Mouse (Mus musculus) intestine, embryonic 14.5 days (tissue): ENCODE results near the gene Qdpr. TPM values are rescaled to one million over a fixed set of nuclear protein-coding genes. Genes with fewer than 3 reads are reported as not detected.

Source experiments
- ATAC-seq: fragments of 200-750 bp; cut with Nextera tagmentation; replicated peaks from 2 replicates; pipeline ENCODE4 v1.8.0; 2017; ENCODE audit warnings: low read depth, moderate number of reproducible peaks, moderate TSS enrichment, moderate library complexity; ENCODE audit not compliant: low FRiP score, low TSS enrichment
- DNase-seq: peaks from one replicate; pipeline ENCODE4 v3.0.0-alpha.2; 2018; ENCODE audit warnings: low spot score
- H3K27ac ChIP-seq: fragments of 300-500 bp; sonication (generic); 2 replicates; pipeline ENCODE4 v1.5.1; 2014; ENCODE audit warnings: low read depth, mild to moderate bottlenecking, control low read depth
- H3K27me3 ChIP-seq: fragments of 300-500 bp; sonication (generic); replicated peaks from 2 replicates; pipeline ENCODE4 v1.6.1; 2014; ENCODE audit warnings: low read length, control low read depth; ENCODE audit not compliant: control insufficient read depth, insufficient read depth
- H3K36me3 ChIP-seq: fragments of 300-500 bp; sonication (generic); 2 replicates; pipeline ENCODE4 v1.6.1; 2014; ENCODE audit warnings: low read length, control low read depth; ENCODE audit not compliant: control insufficient read depth, insufficient read depth
- H3K4me1 ChIP-seq: fragments of 300-500 bp; sonication (generic); replicated peaks from 2 replicates; pipeline ENCODE4 v1.6.1; 2014; ENCODE audit warnings: low read length, control low read depth, mixed read lengths; ENCODE audit not compliant: control insufficient read depth, insufficient read depth
- H3K4me2 ChIP-seq: fragments of 300-500 bp; sonication (generic); 2 replicates; pipeline ENCODE4 v1.6.1; 2014; ENCODE audit warnings: low read length
- H3K4me3 ChIP-seq: fragments of 300-500 bp; sonication (generic); 2 replicates; pipeline ENCODE4 v1.5.1; 2014; ENCODE audit warnings: low read depth, low read length, control low read depth, mixed read lengths
- H3K9ac ChIP-seq: fragments of 300-500 bp; sonication (generic); 2 replicates; pipeline ENCODE4 v1.6.1; 2014; ENCODE audit warnings: mild to moderate bottlenecking, low read length
- H3K9me3 ChIP-seq: fragments of 300-500 bp; sonication (generic); 2 replicates; pipeline ENCODE4 v1.6.1; 2016; ENCODE audit warnings: low read length, control low read depth; ENCODE audit not compliant: control insufficient read depth
- WGBS: fragments of 180-500 bp; shearing (Covaris S2); extraction: QIAGEN DNeasy Blood & Tissue Kit; methylation state at CpG from one replicate; pipeline ENCODE4 v1.1.7; 2014; 5-methylcytosine and 5-hydroxymethylcytosine counted together
- polyA plus RNA-seq: library from polyadenylated mRNA; unstranded; fragments of >200 nt; fragmentation: Nextera tagmentation; extraction: Ambion mirVana; gene quantifications from 2 replicates; pipeline ENCODE4 v1.2.1, GENCODE M21; 2014

Gene Qdpr
- polyA plus RNA-seq, 1 experiment from 2014 or later: 162 TPM

GRCm38 (mm10) chr5:45474758-45475157 lies 24.7 kb upstream of the Qdpr start:
- Histone ChIP-seq H3K9ac (no peak overlapping the region), H3K4me3 (no peak overlapping the region), H3K27ac (no peak overlapping the region), H3K4me1 (no peaks in the 10 kb centered on the region), H3K27me3 (no peaks in the 10 kb centered on the region), H3K9me3 (no peaks in the 10 kb centered on the region), H3K4me2 (no peak overlapping the region), H3K36me3 (no peaks in the 10 kb centered on the region)
- 79% methylated on average over 3 of the region's 4 CpGs for WGBS
- ATAC-seq (no peak), DNase-seq (no peak)

- H3K27me3 ChIP-seq: no peaks in the 10 kb centered on the region
- H3K27ac ChIP-seq: no peak overlapping the region
- no peak overlapping the region for H3K4me3 ChIP-seq
- no peaks in the 10 kb centered on the region for H3K4me1 ChIP-seq
- H3K9me3 ChIP-seq: no peaks in the 10 kb centered on the region
- H3K4me2 ChIP-seq: no peak overlapping the region
- 0 out of 2 replicates have a peak, but pooled peaks have one; percentile 40 for ATAC-seq
- H3K9ac ChIP-seq: no peak overlapping the region
- WGBS: 32% methylated on average over 6 of the region's 6 CpGs
- no peak for DNase-seq
- no peaks in the 10 kb centered on the region for H3K36me3 ChIP-seq
Measured at GRCm38 (mm10) chr5:45474215-45474614, 24.2 kb upstream of the Qdpr start.

GRCm38 (mm10) chr5:45473521-45473920 lies 23.5 kb upstream of the Qdpr start:
- Histone ChIP-seq H3K27ac (no peak overlapping the region), H3K27me3 (no peaks in the 10 kb centered on the region), H3K9ac (no peak overlapping the region), H3K4me3 (no peak overlapping the region), H3K4me1 (no peaks in the 10 kb centered on the region), H3K4me2 (no peak overlapping the region), H3K9me3 (no peaks in the 10 kb centered on the region), H3K36me3 (no peaks in the 10 kb centered on the region)
- WGBS: 97% methylated on average over 1 of the region's 1 CpGs
- no peak for DNase-seq
- no peak for ATAC-seq

GRCm38 (mm10) chr5:45472880-45473450 lies 22.9 kb upstream of the Qdpr start:
- DNase-seq: no peak
- WGBS: 40% methylated on average over 7 of the region's 7 CpGs
- no peaks in the 10 kb centered on the region for H3K36me3 ChIP-seq
- no peak overlapping the region for H3K9ac ChIP-seq
- ATAC-seq: no peak
- no peak overlapping the region for H3K27ac ChIP-seq
- no peaks in the 10 kb centered on the region for H3K27me3 ChIP-seq
- H3K4me3 ChIP-seq: no peak overlapping the region
- no peaks in the 10 kb centered on the region for H3K4me1 ChIP-seq
- H3K9me3 ChIP-seq: no peaks in the 10 kb centered on the region
- H3K4me2 ChIP-seq: no peak overlapping the region

DNA sequence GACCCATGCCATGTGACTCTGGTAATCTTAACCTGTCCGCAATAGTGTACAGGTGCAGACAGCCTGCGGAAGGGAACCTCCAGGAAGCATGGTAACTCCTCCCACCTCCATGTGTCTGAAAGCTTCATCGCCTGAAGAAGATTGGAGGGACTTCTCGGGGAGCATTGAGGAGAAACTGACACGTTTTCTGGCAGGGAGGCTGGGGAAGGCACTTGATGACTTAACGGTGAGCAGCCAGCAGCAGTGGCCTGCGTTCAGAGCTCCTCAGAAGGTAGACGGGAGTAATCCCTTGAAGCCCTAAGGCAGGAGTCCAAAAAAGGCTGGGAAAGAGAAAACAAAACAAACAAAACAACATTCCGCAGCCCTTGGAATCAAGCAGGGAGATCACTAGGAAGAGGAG lies 4.4 kb upstream of the Qdpr start:
- whole genome bisulfite sequencing: 45% methylated on average over 9 of the region's 9 CpGs
- no peak overlapping the region for H3K4me3 ChIP-seq
- ATAC-seq (no peak), DNase-seq (no peak)
- H3K27ac ChIP-seq: no peak overlapping the region
- H3K4me2 ChIP-seq: no peak overlapping the region
- H3K9me3 ChIP-seq: no peaks in the 10 kb centered on the region
- H3K4me1 ChIP-seq: no peaks in the 10 kb centered on the region; the same call in 1 of the 2 replicates
- H3K9ac ChIP-seq: no peak overlapping the region
- no peaks in the 10 kb centered on the region for H3K27me3 ChIP-seq
- H3K36me3 ChIP-seq: no peaks in the 10 kb centered on the region

DNA sequence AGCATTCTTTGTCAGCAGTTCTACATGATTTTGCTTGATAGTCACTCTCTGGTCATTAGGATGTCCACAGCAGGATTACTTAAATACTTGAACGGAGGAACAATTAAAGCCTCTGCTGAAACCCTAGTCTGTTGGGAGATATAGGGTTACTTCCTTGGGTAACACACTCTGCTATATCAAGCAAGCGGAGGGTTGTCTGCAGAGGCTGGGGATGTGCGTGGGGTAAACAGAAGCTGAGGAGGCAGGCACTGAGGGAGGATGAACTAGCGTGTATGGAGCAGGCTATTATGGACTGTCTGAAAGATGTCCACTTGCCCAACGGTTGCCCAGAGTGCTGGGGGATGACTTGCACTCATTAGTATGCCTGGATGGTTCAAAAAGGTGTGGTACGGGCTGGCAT lies 3.4 kb upstream of the Qdpr start, which contains the start of gene Clrn2:
Gene Clrn2 (plus strand): TSS at position 301 of the 400 bp plus-strand sequence.
- Histone ChIP-seq H3K9me3 (no peaks in the 10 kb centered on the region), H3K27ac (no peak within 1 kb of the TSS), H3K36me3 (no peaks in the 10 kb centered on the region), H3K4me3 (no peak within 1 kb of the TSS), H3K27me3 (no peaks in the 10 kb centered on the region), H3K4me1 (peaks cover 4% of the 10 kb centered on the region), H3K9ac (no peak within 1 kb of the TSS), H3K4me2 (no peak within 1 kb of the TSS)
- no peak for ATAC-seq
- WGBS: 63% methylated on average over 6 of the region's 6 CpGs
- DNase-seq: no peak

GRCm38 (mm10) chr5:45449206-45449605 lies 830 bp downstream of the Qdpr start:
- Histone ChIP-seq H3K9ac (peak overlapping the region; percentile 67), H3K4me1 (peaks cover 4% of the 10 kb centered on the region), H3K4me3 (peak overlapping the region; percentile 67), H3K4me2 (peak overlapping the region; percentile 91), H3K36me3 (peaks cover 7% of the 10 kb centered on the region; the same call in 1 of the 2 replicates), H3K27me3 (no peaks in the 10 kb centered on the region), H3K9me3 (no peaks in the 10 kb centered on the region), H3K27ac (no peak overlapping the region; the same call in 1 of the 2 replicates)
- ATAC-seq (no peak), DNase-seq (peak; percentile 54)
- 4% methylated on average over 8 of the region's 8 CpGs for WGBS

DNA sequence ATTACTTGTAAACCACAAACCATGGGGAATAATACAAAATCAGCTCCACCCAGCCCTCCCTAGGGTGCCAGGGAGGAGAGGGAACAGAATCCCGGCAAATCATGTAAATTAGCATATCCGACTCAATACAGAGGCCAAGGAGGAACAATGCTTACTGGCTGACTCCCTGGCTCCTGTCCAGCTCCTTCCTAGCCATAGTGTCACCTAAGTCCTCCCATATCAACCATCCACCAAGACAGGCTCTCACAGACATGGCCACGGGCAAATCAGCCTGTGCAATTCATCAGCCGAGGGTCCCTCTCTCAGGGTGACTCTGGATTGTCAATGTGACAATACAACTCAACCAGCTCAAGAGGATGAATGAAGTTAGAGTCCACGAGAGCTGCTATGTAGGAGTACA lies 1.4 kb downstream of the Qdpr start:
- no peaks in the 10 kb centered on the region for H3K9me3 ChIP-seq
- 59% methylated on average over 5 of the region's 5 CpGs for WGBS
- no peak overlapping the region for H3K9ac ChIP-seq
- no peak for ATAC-seq
- H3K27ac ChIP-seq: no peak overlapping the region
- H3K4me3 ChIP-seq: no peak overlapping the region
- peaks cover 4% of the 10 kb centered on the region for H3K4me1 ChIP-seq
- DNase-seq: no peak
- no peaks in the 10 kb centered on the region for H3K27me3 ChIP-seq
- peak overlapping the region; percentile 91; the same call in 1 of the 2 replicates for H3K4me2 ChIP-seq
- peaks cover 9% of the 10 kb centered on the region; the same call in 1 of the 2 replicates for H3K36me3 ChIP-seq
